Mouse (Mus musculus) forebrain, embryonic 10.5 days (tissue): ENCODE data around the gene Ahnak. TPM values are rescaled to one million over a fixed set of nuclear protein-coding genes. Genes with fewer than 3 reads are reported as not detected.

Experiments used
- DNase-seq: peaks from one replicate; pipeline ENCODE4 v3.0.0-alpha.2; 2017; ENCODE audit warnings: low spot score; ENCODE audit errors: extremely low spot score
- H3K27ac ChIP-seq: fragments of 300-500 bp; sonication (generic); 2 replicates; pipeline ENCODE4 v1.5.1; 2016; ENCODE audit warnings: mild to moderate bottlenecking
- H3K27me3 ChIP-seq: fragments of 300-500 bp; sonication (generic); 2 replicates; pipeline ENCODE4 v1.6.1; 2016; ENCODE audit warnings: mild to moderate bottlenecking; ENCODE audit not compliant: poor library complexity, severe bottlenecking
- H3K36me3 ChIP-seq: fragments of 300-500 bp; sonication (generic); replicated peaks from 2 replicates; pipeline ENCODE4 v1.6.1; 2016; ENCODE audit warnings: mild to moderate bottlenecking, moderate library complexity
- H3K4me1 ChIP-seq: fragments of 300-500 bp; sonication (generic); 2 replicates; pipeline ENCODE4 v1.6.1; 2016
- H3K4me3 ChIP-seq: fragments of 300-500 bp; sonication (generic); 2 replicates; pipeline ENCODE4 v1.5.1; 2016; ENCODE audit warnings: mild to moderate bottlenecking, moderate library complexity
- H3K9me3 ChIP-seq: fragments of 300-500 bp; sonication (generic); 2 replicates; pipeline ENCODE4 v1.6.1; 2016; ENCODE audit warnings: mild to moderate bottlenecking, moderate library complexity
- WGBS: fragments of 180-500 bp; shearing (Covaris S2); methylation state at CpG from one replicate; pipeline ENCODE4 v1.1.7; 2016; 5-methylcytosine and 5-hydroxymethylcytosine counted together
- polyA plus RNA-seq: library from polyadenylated mRNA; unstranded; fragments of >200 nt; fragmentation: Nextera tagmentation; extraction: Ambion mirVana; gene quantifications from 2 replicates; pipeline ENCODE4 v1.2.1, GENCODE M21; 2016

Gene Ahnak
- polyA plus RNA-seq, 1 experiment from 2014 or later, result 6.5 TPM

- H3K9me3 ChIP-seq, result no peaks in the 10 kb centered on the region
- DNase-seq, result no peak
- H3K4me3 ChIP-seq, result no peak overlapping the region
- 60% methylated on average over 5 of the region's 5 CpGs for WGBS
- no peaks in the 10 kb centered on the region for H3K27me3 ChIP-seq
- peaks cover 61% of the 10 kb centered on the region for H3K36me3 ChIP-seq
- peaks cover 37% of the 10 kb centered on the region for H3K4me1 ChIP-seq
- H3K27ac ChIP-seq, result no peak overlapping the region
Observed at GRCm38 (mm10) chr19:8980771-8981170, 8.3 kb upstream of the Ahnak start.

- Histone ChIP-seq H3K4me1 (peaks cover 37% of the 10 kb centered on the region), H3K36me3 (peaks cover 52% of the 10 kb centered on the region), H3K9me3 (no peaks in the 10 kb centered on the region), H3K27me3 (0 out of 2 replicates have a peak, but pooled peaks cover 6% of the 10 kb centered on the region), H3K4me3 (no peak overlapping the region), H3K27ac (no peak overlapping the region)
- no peak for DNase-seq
- 92% methylated on average over 2 of the region's 2 CpGs for WGBS
Observed at GRCm38 (mm10) chr19:8981450-8982168, 7.5 kb upstream of the Ahnak start.

GRCm38 (mm10) chr19:8982303-8983149, 6.6 kb upstream of the Ahnak start:
- H3K36me3 ChIP-seq, result peaks cover 43% of the 10 kb centered on the region
- DNase-seq, result no peak
- no peaks in the 10 kb centered on the region for H3K9me3 ChIP-seq
- WGBS, result 62% methylated on average over 5 of the region's 5 CpGs
- peaks cover 37% of the 10 kb centered on the region for H3K4me1 ChIP-seq
- peak overlapping the region; percentile 78; the same call in 1 of the 2 replicates for H3K27ac ChIP-seq
- H3K27me3 ChIP-seq, result peaks cover 13% of the 10 kb centered on the region
- no peak overlapping the region for H3K4me3 ChIP-seq

- H3K4me3 ChIP-seq, result no peak overlapping the region
Observed at GRCm38 (mm10) chr19:8983150-8983650, 5.9 kb upstream of the Ahnak start.

GRCm38 (mm10) chr19:8984255-8984868, 4.7 kb upstream of the Ahnak start:
- Histone ChIP-seq H3K27ac (peak overlapping the region; percentile 78), H3K4me3 (peak overlapping the region; percentile 33), H3K27me3 (peaks cover 32% of the 10 kb centered on the region), H3K4me1 (peaks cover 55% of the 10 kb centered on the region), H3K36me3 (peaks cover 25% of the 10 kb centered on the region), H3K9me3 (no peaks in the 10 kb centered on the region)
- DNase-seq, result peak; percentile 78
- 19% methylated on average over 7 of the region's 7 CpGs for WGBS

More at GRCm38 (mm10) chr19:8983150-8983650, 5.9 kb upstream of the Ahnak start:
- Histone ChIP-seq H3K4me1 (peaks cover 43% of the 10 kb centered on the region), H3K9me3 (no peaks in the 10 kb centered on the region), H3K27ac (peak overlapping the region; percentile 78), H3K27me3 (peaks cover 20% of the 10 kb centered on the region), H3K36me3 (peaks cover 37% of the 10 kb centered on the region)
- no peak for DNase-seq
- WGBS, result 54% methylated on average over 4 of the region's 4 CpGs

- Histone ChIP-seq H3K27me3 (peaks cover 47% of the 10 kb centered on the region), H3K9me3 (no peaks in the 10 kb centered on the region), H3K36me3 (peaks cover 10% of the 10 kb centered on the region), H3K4me1 (peaks cover 69% of the 10 kb centered on the region), H3K27ac (no peak overlapping the region), H3K4me3 (no peak overlapping the region)
- WGBS, result 89% methylated on average over 5 of the region's 5 CpGs
- DNase-seq, result no peak
Observed at GRCm38 (mm10) chr19:8985891-8986290, 3.2 kb upstream of the Ahnak start.

GRCm38 (mm10) chr19:8987816-8988215, 1.3 kb upstream of the Ahnak start:
- Histone ChIP-seq H3K27ac (no peak overlapping the region), H3K4me3 (no peak overlapping the region), H3K9me3 (no peaks in the 10 kb centered on the region), H3K27me3 (peaks cover 62% of the 10 kb centered on the region), H3K4me1 (peaks cover 77% of the 10 kb centered on the region), H3K36me3 (no peaks in the 10 kb centered on the region; the same call in 1 of the 2 replicates)
- 43% methylated on average over 2 of the region's 2 CpGs for WGBS
- DNase-seq, result no peak

- H3K4me1 ChIP-seq, result peaks cover 72% of the 10 kb centered on the region
- H3K36me3 ChIP-seq, result no peaks in the 10 kb centered on the region
- peak; percentile 49 for DNase-seq
- peak overlapping the region; percentile 73 for H3K4me3 ChIP-seq
- peaks cover 62% of the 10 kb centered on the region for H3K27me3 ChIP-seq
- 9% methylated on average over 15 of the region's 15 CpGs for WGBS
- H3K27ac ChIP-seq, result peak overlapping the region; percentile 85
- H3K9me3 ChIP-seq, result no peaks in the 10 kb centered on the region
Observed at GRCm38 (mm10) chr19:8988346-8989065, 578 bp upstream of the Ahnak start.

- peak overlapping the region; percentile 85 for H3K27ac ChIP-seq
- peaks cover 62% of the 10 kb centered on the region for H3K27me3 ChIP-seq
Observed at GRCm38 (mm10) chr19:8989567-8990431, 715 bp downstream of the Ahnak start.

GRCm38 (mm10) chr19:8990432-8991102, 1.5 kb downstream of the Ahnak start:
- 14% methylated on average over 15 of the region's 15 CpGs for whole genome bisulfite sequencing

More at GRCm38 (mm10) chr19:8989567-8990431, 715 bp downstream of the Ahnak start:
- DNase-seq, result peak; percentile 69
- Histone ChIP-seq H3K4me3 (peak overlapping the region; percentile 73), H3K4me1 (peaks cover 60% of the 10 kb centered on the region), H3K9me3 (no peaks in the 10 kb centered on the region), H3K36me3 (no peaks in the 10 kb centered on the region)
- under 1% methylated on average over 53 of the region's 53 CpGs for WGBS

More at GRCm38 (mm10) chr19:8990432-8991102, 1.5 kb downstream of the Ahnak start:
- Histone ChIP-seq H3K27me3 (peaks cover 62% of the 10 kb centered on the region), H3K9me3 (no peaks in the 10 kb centered on the region), H3K4me3 (peak overlapping the region; percentile 73), H3K36me3 (no peaks in the 10 kb centered on the region), H3K4me1 (peaks cover 53% of the 10 kb centered on the region), H3K27ac (peak overlapping the region; percentile 85)
- peak; percentile 29 for DNase-seq
